28 mouse cellular contexts compared by ENCODE assay signal in the genomic region with DNA sequence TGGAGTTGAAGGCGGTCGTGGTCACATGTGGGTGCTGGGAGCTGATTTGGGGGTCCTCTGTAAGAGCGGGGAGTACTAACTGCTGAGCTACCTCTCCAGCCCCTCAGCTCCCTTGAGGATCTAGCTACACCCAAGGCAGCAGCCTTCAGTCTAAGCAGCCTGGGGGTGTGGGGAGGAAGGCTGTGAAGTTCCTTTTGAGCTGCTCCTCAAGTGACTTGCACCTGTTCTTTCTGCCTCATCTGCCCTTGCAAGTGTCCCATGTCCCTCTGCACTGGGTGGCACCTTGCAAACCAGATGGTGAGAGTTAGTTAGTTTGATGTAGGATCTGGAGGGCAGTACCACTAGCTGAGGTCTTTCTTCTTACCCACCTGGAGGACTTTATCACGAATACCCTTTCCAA. TPM values are rescaled to one million over a fixed set of nuclear protein-coding genes. Genes with fewer than 3 reads are reported as not detected.
DNase-seq lines count a peak whose midpoint lies in the region; TF ChIP-seq lines count a peak whose summit lies in the region.
"Had no signal": no experiment of that assay in that cellular context is flagged by ENCODE, and none has a peak within 500 bp of the region (broad histone marks: within the 10 kb centered on the region; RNA-seq: fewer than 3 reads in every experiment).

No protein-coding gene starts in this region.

- H3K79me2 ChIP-seq in myocyte (ENCODE audit: control insufficient read depth, insufficient read depth) = no peaks in the 10 kb centered on the region

- DNase-seq in thymus, postnatal 0 days (ENCODE audit: low spot score) = peak; percentile 48
- DNase-seq in thymus, adult 18-20 months = no peak
- peak; percentile 16 for DNase-seq in thymus, postnatal 25 days
- DNase-seq in layer of hippocampus, postnatal 36 days = no peak
- DNase-seq in lung, postnatal 14 days = no peak
- DNase-seq: adrenal gland, adult 8-10 months; adrenal gland, postnatal 14 days; adrenal gland, postnatal 36 days; B cell, adult 2 months; cerebellum, adult 11-12 months; cerebellum, adult 2 months; cerebellum, adult 9-10 months; cerebellum, postnatal 10 days; cerebellum, postnatal 25 days had no signal

- no peak overlapping the region for H3K4me2 ChIP-seq in myocyte (ENCODE audit: low read depth)
- H3K4me2 ChIP-seq: embryonic facial prominence, embryonic 12.5 days; forebrain, embryonic 13.5 days; forebrain, embryonic 15.5 days had no signal

- H3K27me3 ChIP-seq in myocyte (ENCODE audit: control insufficient read depth, insufficient read depth, insufficient read length) = no peaks in the 10 kb centered on the region
- H3K27me3 ChIP-seq: CH12.LX; embryonic facial prominence, embryonic 12.5 days; forebrain, embryonic 13.5 days; forebrain, embryonic 15.5 days; Patski had no signal

- no peaks in the 10 kb centered on the region for H3K36me3 ChIP-seq in myocyte (ENCODE audit: control insufficient read depth, insufficient read depth)
- H3K36me3 ChIP-seq: G1E had no signal

- TF ChIP-seq POLR2A in myocyte (IDR thresholded peaks at IDR 0.05; ENCODE audit: insufficient read length, low read depth) = no peak

- no peak overlapping the region for H3ac ChIP-seq in myocyte (ENCODE audit: control insufficient read depth, insufficient read length)

- H3K4me3 ChIP-seq in myocyte = no peak overlapping the region
- H3K4me3 ChIP-seq: embryonic facial prominence, embryonic 10.5 days; embryonic facial prominence, embryonic 12.5 days; forebrain, embryonic 13.5 days; forebrain, embryonic 15.5 days had no signal

TF ChIP-seq in myocyte, 11 proteins besides CTCF, POLR2A, EP300 and RAD21:
- TF ChIP-seq MYOD1 (IDR thresholded peaks at IDR 0.05; ENCODE audit: control insufficient read depth in 1 of 3, insufficient read length in 2 of 3, low read depth in 2 of 3) = peak in 1 of 3 experiments; percentile 55
- TF ChIP-seq POLR2AphosphoS2 (IDR thresholded peaks at IDR 0.05; ENCODE audit: insufficient read length, low read depth) = peak; percentile 46
- TF ChIP-seq TCF3 (IDR thresholded peaks at IDR 0.05; ENCODE audit: insufficient read length, low read depth) = no peak
- no peak for TF ChIP-seq E2F4 (IDR thresholded peaks at IDR 0.05; ENCODE audit: insufficient read depth)
- no peak for TF ChIP-seq TCF12 (IDR thresholded peaks at IDR 0.05; ENCODE audit: insufficient read depth, poor library complexity, severe bottlenecking)
- TF ChIP-seq CEBPB (IDR thresholded peaks at IDR 0.05; ENCODE audit: insufficient read depth, poor library complexity, severe bottlenecking) = no peak
- peak in 1 of 3 experiments; percentile 23 for TF ChIP-seq MYOG (IDR thresholded peaks at IDR 0.05; ENCODE audit: control insufficient read depth in 1 of 3, insufficient read depth in 1 of 3, insufficient read length in 2 of 3, low read depth in 2 of 3)
- no peak for TF ChIP-seq REST (IDR thresholded peaks at IDR 0.05; ENCODE audit: insufficient read depth, insufficient read length)
- no peak for TF ChIP-seq MAX (IDR thresholded peaks at IDR 0.05; ENCODE audit: low read depth)
- TF ChIP-seq SRF (IDR thresholded peaks at IDR 0.05; ENCODE audit: control insufficient read depth, insufficient read length, low read depth) = no peak
- TF ChIP-seq USF1 (IDR thresholded peaks at IDR 0.05; ENCODE audit: low read depth) = no peak

RNA-seq across cellular contexts. Expression of a gene that starts 13.8 kb away (rescaled TPM):
- polyA plus RNA-seq in thymus, postnatal 0 days (2015; fragmentation: Nextera tagmentation; extraction: Ambion mirVana) = 8.5 and 10.4 TPM in 2 replicates
- polyA plus RNA-seq in myocyte (2012; fragmentation: generic; extraction: Trizol) = 14.0 TPM
- 10 to 100 TPM; 48.8 to 51.1 TPM for total RNA-seq in layer of hippocampus, postnatal 36 days (2021)

RNA-seq across cellular contexts. Expression of a gene that starts 38.4 kb away (rescaled TPM):
- 37.5 and 40.1 TPM in 2 replicates for polyA plus RNA-seq in thymus, postnatal 0 days (2015; fragmentation: Nextera tagmentation; extraction: Ambion mirVana)
- 22.7 TPM for polyA plus RNA-seq in myocyte (2012; fragmentation: generic; extraction: Trizol)
- total RNA-seq in layer of hippocampus, postnatal 36 days (2021) = 10 to 100 TPM; 18.8 to 25.9 TPM

RNA-seq across cellular contexts. Expression of a gene that starts 55.0 kb away (rescaled TPM):
- polyA plus RNA-seq in thymus, postnatal 0 days (2015; fragmentation: Nextera tagmentation; extraction: Ambion mirVana) = not detected in 2 replicates
- polyA plus RNA-seq in myocyte (2012; fragmentation: generic; extraction: Trizol) = not detected
- total RNA-seq in layer of hippocampus, postnatal 36 days (2021) = not detected
- total RNA-seq: adrenal gland, adult 18-20 months; adrenal gland, adult 8-10 months; adrenal gland, postnatal 14 days; adrenal gland, postnatal 36 days; CH12.LX had no signal
- polyA plus RNA-seq: CD4-positive, CD25-positive, alpha-beta regulatory T cell, adult 4 months; cortical plate, adult 2 months; embryonic facial prominence, embryonic 10.5 days; embryonic facial prominence, embryonic 12.5 days; embryonic facial prominence, embryonic 14.5 days; forebrain, embryonic 11.5 days; forebrain, embryonic 13.5 days; forebrain, embryonic 15.5 days; G1E; Patski had no signal

RNA-seq across cellular contexts. Expression of a gene that starts 58.3 kb away (rescaled TPM):
- polyA plus RNA-seq in thymus, postnatal 0 days (2015; fragmentation: Nextera tagmentation; extraction: Ambion mirVana) = 0.16 TPM in 1 of 2 replicates, not detected in the other
- polyA plus RNA-seq in myocyte (2012; fragmentation: generic; extraction: Trizol) = not detected
- total RNA-seq in layer of hippocampus, postnatal 36 days (2021) = not detected
- total RNA-seq: adrenal gland, postnatal 14 days; adrenal gland, postnatal 36 days; CH12.LX; G1E had no signal
- polyA plus RNA-seq: activated CD4-positive, CD25-positive, alpha-beta regulatory T cell, adult 4 months; CD4-positive, CD25-positive, alpha-beta regulatory T cell, adult 4 months; cerebellum, adult 2 months; embryonic facial prominence, embryonic 10.5 days; embryonic facial prominence, embryonic 12.5 days; embryonic facial prominence, embryonic 14.5 days; forebrain, embryonic 13.5 days; G1E; Patski had no signal

Comparison
In these comparisons a context has a peak if more than half of its experiments do, and no peak if none do; other contexts are left out.
1. DNase-seq: peak in thymus, postnatal 0 days (single experiment) and thymus, postnatal 25 days (single experiment); none in thymus, adult 18-20 months (0 of 2), layer of hippocampus, postnatal 36 days (0 of 2) and lung, postnatal 14 days (single experiment).